In genomic region chr4:150230460-150231407, GRCm38 (mm10) we compare ENCODE assay signal across 9 mouse cellular contexts. TPM values are rescaled to one million over a fixed set of nuclear protein-coding genes. Genes with fewer than 3 reads are reported as not detected.
DNase-seq lines count a peak whose midpoint lies in the region; ATAC-seq and TF ChIP-seq lines count a peak whose summit lies in the region.
"Had no signal": no experiment of that assay in that cellular context is flagged by ENCODE, and none has a peak within 500 bp of the region (broad histone marks: within the 10 kb centered on the region; RNA-seq: fewer than 3 reads in every experiment).

No protein-coding gene starts in this region.

- H3K9me3 ChIP-seq in lung, embryonic 14.5 days (ENCODE audit: low read depth, low read length): no peaks in the 10 kb centered on the region
- no peaks in the 10 kb centered on the region for H3K9me3 ChIP-seq in hindbrain, embryonic 15.5 days
- no peaks in the 10 kb centered on the region for H3K9me3 ChIP-seq in liver, postnatal 0 days (ENCODE audit: low read length)

- peak overlapping the region; percentile 16; the same call in 1 of the 2 replicates for H3K4me2 ChIP-seq in lung, embryonic 14.5 days
- H3K4me2 ChIP-seq in hindbrain, embryonic 15.5 days: no peak overlapping the region
- no peak overlapping the region for H3K4me2 ChIP-seq in liver, postnatal 0 days (ENCODE audit: low read depth, low read length)

- no peak for TF ChIP-seq EP300 in liver, postnatal 0 days (IDR thresholded peaks at IDR 0.05; ENCODE audit: low read depth)

- H3K4me3 ChIP-seq in lung, embryonic 14.5 days (ENCODE audit: low read depth, low read length): no peak overlapping the region
- H3K4me3 ChIP-seq in hindbrain, embryonic 15.5 days: no peak overlapping the region
- no peak overlapping the region for H3K4me3 ChIP-seq in liver, postnatal 0 days (ENCODE audit: low read depth, low read length)

- DNase-seq in adrenal gland, postnatal 14 days: peak; percentile 51
- DNase-seq in adrenal gland, adult 8-10 months: no peak
- DNase-seq in lung, embryonic 14.5 days: peak; percentile 31
- no peak for DNase-seq in lung, postnatal 36 days
- no peak for DNase-seq in liver, postnatal 0 days
- DNase-seq in urinary bladder, adult 18-20 months (ENCODE audit: low spot score in 2 of 2): no peak
- no peak for DNase-seq in thymus, postnatal 25 days

- no peak overlapping the region for H3K27ac ChIP-seq in lung, embryonic 14.5 days (ENCODE audit: low read depth)
- H3K27ac ChIP-seq in hindbrain, embryonic 15.5 days (replicated peaks): peak overlapping the region; percentile 25; the same call in 1 of the 2 replicates
- peak overlapping the region; percentile 29; the same call in 1 of the 2 replicates for H3K27ac ChIP-seq in liver, postnatal 0 days (ENCODE audit: low read depth)
- H3K27ac ChIP-seq: liver, embryonic 14.5 days had no signal

- H3K36me3 ChIP-seq in lung, embryonic 14.5 days (ENCODE audit: insufficient read depth): no peaks in the 10 kb centered on the region
- no peaks in the 10 kb centered on the region for H3K36me3 ChIP-seq in hindbrain, embryonic 15.5 days
- H3K36me3 ChIP-seq in liver, postnatal 0 days (replicated peaks; ENCODE audit: insufficient read depth, low read length): no peaks in the 10 kb centered on the region

- peaks cover 11% of the 10 kb centered on the region; the same call in 1 of the 2 replicates for H3K4me1 ChIP-seq in lung, embryonic 14.5 days (ENCODE audit: insufficient read depth)
- H3K4me1 ChIP-seq in hindbrain, embryonic 15.5 days (replicated peaks): peaks cover 27% of the 10 kb centered on the region
- peaks cover 17% of the 10 kb centered on the region for H3K4me1 ChIP-seq in liver, postnatal 0 days (ENCODE audit: insufficient read depth)

- no peak for TF ChIP-seq CTCF in lung, embryonic 14.5 days (IDR thresholded peaks at IDR 0.05; ENCODE audit: low read depth)
- no peak for TF ChIP-seq CTCF in liver, postnatal 0 days (IDR thresholded peaks at IDR 0.05; ENCODE audit: low read depth)

- H3K27me3 ChIP-seq in lung, embryonic 14.5 days (ENCODE audit: insufficient read depth, low read length): no peaks in the 10 kb centered on the region
- H3K27me3 ChIP-seq in hindbrain, embryonic 15.5 days: no peaks in the 10 kb centered on the region
- H3K27me3 ChIP-seq in liver, postnatal 0 days (ENCODE audit: insufficient read depth, low read length): no peaks in the 10 kb centered on the region

- ATAC-seq in lung, embryonic 14.5 days (ENCODE audit: insufficient read depth): no peak
- ATAC-seq in hindbrain, embryonic 15.5 days (ENCODE audit: low FRiP score, low read depth): no peak
- no peak for ATAC-seq in liver, postnatal 0 days

- 14% methylated on average over 21 of the region's 21 CpGs for WGBS in lung, embryonic 14.5 days
- 11% methylated on average over 21 of the region's 21 CpGs for WGBS in hindbrain, embryonic 15.5 days
- 55% methylated on average over 21 of the region's 21 CpGs for WGBS in liver, postnatal 0 days (ENCODE audit: insufficient replicate concordance)

- H3K9ac ChIP-seq in lung, embryonic 14.5 days: peak overlapping the region; percentile 14; the same call in 1 of the 2 replicates
- no peak overlapping the region for H3K9ac ChIP-seq in hindbrain, embryonic 15.5 days
- H3K9ac ChIP-seq in liver, postnatal 0 days (replicated peaks): no peak overlapping the region
- H3K9ac ChIP-seq: liver, embryonic 14.5 days had no signal

RNA-seq across cellular contexts. Expression of gene Eno1, which starts 5.8 kb away (rescaled TPM):
- 426 and 444 TPM in 2 replicates for total RNA-seq in adrenal gland, postnatal 14 days (2021)
- total RNA-seq in adrenal gland, adult 8-10 months (2022): 100 to 1,000 TPM; 203 to 424 (median 307) TPM
- polyA plus RNA-seq in lung, embryonic 14.5 days (2014; fragmentation: Nextera tagmentation; extraction: Ambion mirVana): 1,829 and 1,952 TPM in 2 replicates
- polyA plus RNA-seq in hindbrain, embryonic 15.5 days (2015; fragmentation: Nextera tagmentation; extraction: Ambion mirVana): 1,126 and 1,158 TPM in 2 replicates
- 574 and 747 TPM in 2 replicates for polyA plus RNA-seq in liver, postnatal 0 days (2015; fragmentation: Nextera tagmentation; extraction: Ambion mirVana)

RNA-seq across cellular contexts. Expression of gene Car6, which starts 29.6 kb away (rescaled TPM):
- total RNA-seq in adrenal gland, postnatal 14 days (2021): 0.44 TPM in 1 of 2 replicates, not detected in the other
- total RNA-seq in adrenal gland, adult 8-10 months (2022): under 1 TPM in 3 of 4 experiments, not detected in 1; 0.30 to 0.70 (median 0.59) TPM
- polyA plus RNA-seq in lung, embryonic 14.5 days (2014; fragmentation: Nextera tagmentation; extraction: Ambion mirVana): not detected in 2 replicates
- not detected in 2 replicates for polyA plus RNA-seq in hindbrain, embryonic 15.5 days (2015; fragmentation: Nextera tagmentation; extraction: Ambion mirVana)
- polyA plus RNA-seq in liver, postnatal 0 days (2015; fragmentation: Nextera tagmentation; extraction: Ambion mirVana): not detected in 2 replicates

RNA-seq across cellular contexts. Expression of gene Rere, which starts 50.7 kb away (rescaled TPM):
- total RNA-seq in adrenal gland, postnatal 14 days (2021): 108 and 131 TPM in 2 replicates
- total RNA-seq in adrenal gland, adult 8-10 months (2022): 100 to 1,000 TPM; 108 to 187 (median 139) TPM
- polyA plus RNA-seq in lung, embryonic 14.5 days (2014; fragmentation: Nextera tagmentation; extraction: Ambion mirVana): 41.1 and 41.5 TPM in 2 replicates
- 32.5 and 33.8 TPM in 2 replicates for polyA plus RNA-seq in hindbrain, embryonic 15.5 days (2015; fragmentation: Nextera tagmentation; extraction: Ambion mirVana)
- polyA plus RNA-seq in liver, postnatal 0 days (2015; fragmentation: Nextera tagmentation; extraction: Ambion mirVana): 4.3 and 4.8 TPM in 2 replicates

Comparison
In these comparisons a context has a peak if more than half of its experiments do, and no peak if none do; other contexts are left out.
1. DNase-seq: peak in adrenal gland, postnatal 14 days (single experiment) and lung, embryonic 14.5 days (single experiment); none in adrenal gland, adult 8-10 months (single experiment), lung, postnatal 36 days (single experiment), liver, postnatal 0 days (single experiment), urinary bladder, adult 18-20 months (0 of 2) and thymus, postnatal 25 days (single experiment).